Mouse (Mus musculus) G1E (cell line): ENCODE results near the gene Phldb1.

ENCODE experiments used
- CTCF ChIP-seq: IDR thresholded peaks from 2 replicates; pipeline ENCODE4 v1.5.1; 2012; ENCODE audit warnings: low read depth, low read length, inconsistent platforms, mixed read lengths
- GATA1 ChIP-seq: IDR thresholded peaks from 2 replicates; pipeline ENCODE4 v1.6.1; 2012; ENCODE audit warnings: borderline replicate concordance, low read length, inconsistent platforms, mixed read lengths
- TAL1 ChIP-seq: conservative IDR thresholded peaks from 2 replicates; pipeline ENCODE4 v1.6.1; 2012; ENCODE audit warnings: low read depth, low read length, inconsistent platforms, mixed read lengths

DNA sequence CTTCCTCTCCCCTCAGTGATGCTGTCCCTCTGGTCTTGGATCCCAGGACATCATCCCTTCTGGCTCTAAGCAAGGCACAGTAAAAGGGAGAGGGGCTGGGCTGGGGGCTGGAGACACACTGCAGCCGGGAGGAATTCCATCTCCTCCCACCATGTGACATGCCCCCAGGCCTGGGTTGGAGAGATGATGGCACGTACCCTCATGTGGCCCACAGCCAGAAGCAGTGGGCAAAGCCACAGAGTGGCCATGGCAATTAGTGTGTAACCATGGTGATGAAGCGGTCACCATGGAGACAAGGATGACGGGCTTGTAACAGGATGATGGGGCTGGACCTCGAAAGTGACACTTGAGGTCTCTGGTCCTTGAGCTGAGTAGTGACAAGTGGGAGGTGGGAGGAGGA, 48.4 kb downstream of the Phldb1 start:
- no peak for TF ChIP-seq CTCF
- no peak for TF ChIP-seq GATA1
- no peak for TF ChIP-seq TAL1
